Mouse (Mus musculus): ENCODE measurements around the gene Qtrt1. TPM values are rescaled to one million over a fixed set of nuclear protein-coding genes. Genes with fewer than 3 reads are reported as not detected.

The Qtrt1 gene
- polyA plus RNA-seq, 1 experiment from 2014 or later = 20.6 TPM

DNA sequence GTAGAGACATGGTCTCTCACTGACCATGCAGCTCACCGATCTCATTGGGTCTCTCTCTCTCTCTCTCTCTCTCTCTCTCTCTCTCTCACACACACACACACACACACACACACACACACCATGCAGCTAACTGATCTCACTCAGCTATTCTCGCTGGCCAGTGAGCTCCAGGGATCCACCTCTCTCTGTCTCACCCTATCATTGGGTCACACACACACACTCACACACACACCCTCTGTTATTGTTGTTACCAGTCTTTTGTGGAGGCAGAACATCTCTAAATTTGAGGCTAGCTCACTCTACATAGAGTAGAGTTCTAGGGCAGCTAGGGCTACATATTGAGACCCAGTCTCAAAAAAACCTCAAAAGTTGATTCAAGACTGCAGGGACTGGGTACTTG, 14.9 kb downstream of the Qtrt1 start:
- no peaks in the 10 kb centered on the region for H3K9me3 ChIP-seq (ENCODE audit: low read length)
- H3K4me3 ChIP-seq (ENCODE audit: low read depth, low read length) = peak overlapping the region; percentile 97; the same call in 1 of the 2 replicates
- H3K27ac ChIP-seq (ENCODE audit: low read length) = no peak overlapping the region
- peaks cover 13% of the 10 kb centered on the region for H3K4me1 ChIP-seq (ENCODE audit: insufficient read depth, low read depth, low read length)
- TF ChIP-seq EP300 (IDR thresholded peaks at IDR 0.05) (no peak), CTCF (IDR thresholded peaks at IDR 0.05) (no peak)
- no peaks in the 10 kb centered on the region for H3K27me3 ChIP-seq (replicated peaks; ENCODE audit: insufficient read depth, low read length)
- H3K36me3 ChIP-seq (ENCODE audit: insufficient read depth, low read length) = no peaks in the 10 kb centered on the region
- ATAC-seq = no peak
- WGBS = 69% methylated on average over 2 of the region's 2 CpGs
- DNase-seq (ENCODE audit: low spot score) = no peak
- H3K9ac ChIP-seq (replicated peaks; ENCODE audit: low read depth) = no peak overlapping the region
- peak overlapping the region; percentile 85 for H3K4me2 ChIP-seq (replicated peaks; ENCODE audit: low read depth, low read length)

DNA sequence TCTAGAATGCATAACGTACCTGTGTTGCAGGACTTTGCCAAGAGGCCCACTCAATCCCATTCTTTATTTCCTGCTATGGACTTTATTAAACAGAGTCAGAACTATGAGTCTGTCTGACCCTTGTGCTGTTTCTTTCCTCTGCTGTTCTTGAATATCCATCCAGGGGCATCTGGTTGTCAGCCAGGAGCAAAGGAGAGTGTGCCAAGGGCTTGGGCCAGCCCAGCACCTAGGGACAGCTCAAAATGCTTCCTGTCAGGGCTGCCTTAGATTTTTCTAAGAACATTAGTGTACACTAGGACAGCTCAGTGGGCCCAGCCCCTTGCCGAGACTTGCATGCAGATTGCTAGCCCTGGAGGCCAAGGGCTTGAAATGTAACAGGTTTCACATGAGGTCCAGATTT, 16.1 kb downstream of the Qtrt1 start:
- H3K4me3 ChIP-seq (ENCODE audit: low read depth, low read length) = no peak overlapping the region
- H3K27ac ChIP-seq (ENCODE audit: low read length) = no peak overlapping the region
- no peak for DNase-seq (ENCODE audit: low spot score)
- 56% methylated on average over 2 of the region's 2 CpGs for WGBS
- H3K36me3 ChIP-seq (ENCODE audit: insufficient read depth, low read length) = no peaks in the 10 kb centered on the region
- no peak overlapping the region for H3K4me2 ChIP-seq (replicated peaks; ENCODE audit: low read depth, low read length)
- no peak for ATAC-seq
- H3K9ac ChIP-seq (replicated peaks; ENCODE audit: low read depth) = no peak overlapping the region
- H3K4me1 ChIP-seq (ENCODE audit: insufficient read depth, low read depth, low read length) = peaks cover 13% of the 10 kb centered on the region
- no peaks in the 10 kb centered on the region for H3K27me3 ChIP-seq (replicated peaks; ENCODE audit: insufficient read depth, low read length)
- TF ChIP-seq EP300 (IDR thresholded peaks at IDR 0.05) = no peak
- no peak for TF ChIP-seq CTCF (IDR thresholded peaks at IDR 0.05)
- no peaks in the 10 kb centered on the region for H3K9me3 ChIP-seq (ENCODE audit: low read length)

DNA sequence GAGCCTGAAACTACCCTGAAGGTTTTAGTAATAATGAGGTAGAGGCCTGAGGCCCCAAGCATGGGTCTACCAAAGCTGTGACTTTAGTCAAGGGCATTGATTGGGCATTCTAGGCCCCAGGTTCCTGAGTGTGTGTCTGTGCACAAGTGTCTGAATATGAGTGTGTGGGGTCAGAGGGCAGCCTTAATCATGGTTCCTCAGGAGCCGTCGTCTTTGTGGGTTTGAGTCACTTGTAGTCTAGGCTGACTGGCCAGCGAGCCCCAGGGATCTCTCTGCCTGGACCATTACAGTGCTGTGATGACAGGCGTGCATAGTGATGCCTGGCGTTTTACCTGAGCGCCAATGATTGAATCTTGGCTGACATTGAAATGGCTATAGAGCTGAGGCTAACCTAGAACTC, 16.5 kb downstream of the Qtrt1 start:
- ATAC-seq (no peak), DNase-seq (ENCODE audit: low spot score) (no peak)
- H3K4me1 ChIP-seq (ENCODE audit: insufficient read depth, low read depth, low read length) = peaks cover 13% of the 10 kb centered on the region
- no peak overlapping the region for H3K27ac ChIP-seq (ENCODE audit: low read length)
- no peak overlapping the region for H3K4me3 ChIP-seq (ENCODE audit: low read depth, low read length)
- no peaks in the 10 kb centered on the region for H3K9me3 ChIP-seq (ENCODE audit: low read length)
- TF ChIP-seq EP300 (IDR thresholded peaks at IDR 0.05) (no peak), CTCF (IDR thresholded peaks at IDR 0.05) (no peak)
- 84% methylated on average over 6 of the region's 6 CpGs for WGBS
- H3K27me3 ChIP-seq (replicated peaks; ENCODE audit: insufficient read depth, low read length) = no peaks in the 10 kb centered on the region
- no peaks in the 10 kb centered on the region for H3K36me3 ChIP-seq (ENCODE audit: insufficient read depth, low read length)
- no peak overlapping the region for H3K9ac ChIP-seq (replicated peaks; ENCODE audit: low read depth)
- H3K4me2 ChIP-seq (replicated peaks; ENCODE audit: low read depth, low read length) = no peak overlapping the region

DNA sequence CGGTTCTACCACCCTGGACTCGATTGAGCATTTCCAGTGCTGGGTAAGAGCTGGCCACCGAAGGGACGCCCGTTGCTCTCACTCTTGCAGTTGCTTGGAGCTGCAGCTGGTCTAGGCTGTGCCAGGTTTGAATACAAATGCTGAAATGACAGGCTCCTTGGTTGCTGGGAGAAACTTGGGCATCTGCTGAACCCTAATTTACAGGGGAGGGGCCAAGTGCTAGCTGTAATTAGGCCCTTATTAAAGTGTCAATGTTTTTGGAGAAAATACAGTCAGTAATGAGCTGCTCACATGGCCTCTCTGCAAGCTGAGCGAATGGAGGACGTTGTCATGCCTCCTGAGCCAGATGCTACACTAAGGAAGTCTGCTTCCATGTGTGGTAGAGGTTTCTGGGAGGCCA, 19.1 kb downstream of the Qtrt1 start:
- WGBS = 82% methylated on average over 7 of the region's 7 CpGs
- H3K4me1 ChIP-seq (ENCODE audit: insufficient read depth, low read depth, low read length) = peaks cover 12% of the 10 kb centered on the region
- no peak overlapping the region for H3K27ac ChIP-seq (ENCODE audit: low read length)

DNA sequence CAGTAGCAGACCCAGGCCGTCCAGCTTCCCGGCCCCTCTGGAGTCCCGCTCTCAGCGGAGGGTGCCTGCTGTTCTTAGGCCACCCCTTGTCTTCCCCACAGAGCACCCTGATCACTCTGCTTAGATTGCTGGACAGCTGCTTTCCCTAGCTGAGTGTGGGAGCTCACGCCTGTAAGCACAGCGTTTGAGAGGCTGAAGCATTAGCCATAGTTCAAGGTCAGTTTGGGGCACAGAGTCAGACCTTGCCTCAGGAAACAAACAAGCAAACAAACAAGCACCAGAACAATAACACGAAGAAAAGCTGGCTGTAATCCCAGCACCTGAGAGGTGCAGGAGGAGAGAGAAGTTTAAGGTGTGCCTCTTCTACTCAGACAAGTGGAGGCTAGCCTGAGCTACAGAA, 20.4 kb downstream of the Qtrt1 start:
- Histone ChIP-seq H3K9me3 (ENCODE audit: low read length) (no peaks in the 10 kb centered on the region), H3K27me3 (replicated peaks; ENCODE audit: insufficient read depth, low read length) (no peaks in the 10 kb centered on the region), H3K9ac (replicated peaks; ENCODE audit: low read depth) (no peak overlapping the region), H3K27ac (ENCODE audit: low read length) (no peak overlapping the region), H3K4me1 (ENCODE audit: insufficient read depth, low read depth, low read length) (peaks cover 13% of the 10 kb centered on the region; the same call in 1 of the 2 replicates), H3K4me3 (ENCODE audit: low read depth, low read length) (no peak overlapping the region), H3K4me2 (replicated peaks; ENCODE audit: low read depth, low read length) (no peak overlapping the region), H3K36me3 (ENCODE audit: insufficient read depth, low read length) (no peaks in the 10 kb centered on the region)
- 85% methylated on average over 7 of the region's 7 CpGs for WGBS
- ATAC-seq (no peak), DNase-seq (ENCODE audit: low spot score) (no peak)
- TF ChIP-seq CTCF (IDR thresholded peaks at IDR 0.05) = no peak
- TF ChIP-seq EP300 (IDR thresholded peaks at IDR 0.05) = no peak

More for the DNA sequence above, 19.1 kb downstream of the Qtrt1 start:
- Histone ChIP-seq H3K9me3 (ENCODE audit: low read length) (no peaks in the 10 kb centered on the region), H3K27me3 (replicated peaks; ENCODE audit: insufficient read depth, low read length) (no peaks in the 10 kb centered on the region), H3K4me3 (ENCODE audit: low read depth, low read length) (no peak overlapping the region), H3K36me3 (ENCODE audit: insufficient read depth, low read length) (no peaks in the 10 kb centered on the region), H3K9ac (replicated peaks; ENCODE audit: low read depth) (no peak overlapping the region), H3K4me2 (replicated peaks; ENCODE audit: low read depth, low read length) (no peak overlapping the region)
- ATAC-seq (no peak), DNase-seq (ENCODE audit: low spot score) (no peak)
- TF ChIP-seq CTCF (IDR thresholded peaks at IDR 0.05) (no peak), EP300 (IDR thresholded peaks at IDR 0.05) (no peak)

DNA sequence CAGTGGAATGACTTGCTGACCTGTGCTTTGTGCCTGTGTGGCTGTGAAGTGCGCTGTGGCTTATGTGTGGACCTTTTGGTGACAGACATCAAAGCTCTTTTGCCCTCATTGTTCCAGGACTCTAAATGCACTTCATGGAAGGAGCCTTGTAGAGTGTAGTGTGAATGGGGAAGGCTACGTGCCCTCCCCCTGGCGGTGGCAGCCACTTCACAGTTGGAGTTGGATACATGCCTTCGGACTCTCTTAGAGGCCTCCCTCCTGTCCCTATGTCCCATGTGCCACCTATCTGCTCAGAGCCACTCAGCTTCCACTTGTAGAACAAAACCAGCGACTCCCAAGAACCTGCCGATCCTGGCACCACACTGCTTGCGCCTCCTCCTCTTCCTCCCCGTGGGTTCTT, 22.1 kb downstream of the Qtrt1 start:
- Histone ChIP-seq H3K9me3 (ENCODE audit: low read length) (no peaks in the 10 kb centered on the region), H3K36me3 (ENCODE audit: insufficient read depth, low read length) (no peaks in the 10 kb centered on the region), H3K9ac (replicated peaks; ENCODE audit: low read depth) (no peak overlapping the region), H3K4me1 (ENCODE audit: insufficient read depth, low read depth, low read length) (peaks cover 20% of the 10 kb centered on the region; the same call in 1 of the 2 replicates), H3K4me3 (ENCODE audit: low read depth, low read length) (no peak overlapping the region), H3K4me2 (replicated peaks; ENCODE audit: low read depth, low read length) (no peak overlapping the region), H3K27me3 (replicated peaks; ENCODE audit: insufficient read depth, low read length) (no peaks in the 10 kb centered on the region), H3K27ac (ENCODE audit: low read length) (peak overlapping the region; percentile 9; the same call in 1 of the 2 replicates)
- 54% methylated on average over 8 of the region's 8 CpGs for WGBS
- TF ChIP-seq CTCF (IDR thresholded peaks at IDR 0.05) (peak; percentile 56), EP300 (IDR thresholded peaks at IDR 0.05) (no peak)
- DNase-seq (ENCODE audit: low spot score) (peak; percentile 68), ATAC-seq (peak; percentile 75)

DNA sequence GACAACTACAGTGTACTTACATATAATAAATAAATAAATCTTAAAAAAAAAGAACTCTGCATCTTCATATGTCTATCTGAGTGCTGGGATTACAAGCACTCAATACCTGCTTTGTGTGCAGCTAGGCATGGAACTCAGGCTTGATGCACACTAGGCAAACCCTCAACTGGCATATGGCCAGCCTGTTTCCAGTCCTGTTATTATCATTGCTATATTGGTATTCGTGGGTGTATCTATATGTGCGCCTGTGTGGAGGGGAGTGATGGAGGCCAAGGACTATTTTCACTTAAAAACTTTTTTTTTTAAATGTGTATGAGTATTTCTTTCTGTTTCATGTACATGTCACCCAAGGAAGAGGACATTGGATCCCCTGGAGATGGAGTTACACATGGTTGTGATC, 22.8 kb downstream of the Qtrt1 start:
- ATAC-seq (no peak), DNase-seq (ENCODE audit: low spot score) (no peak)
- Histone ChIP-seq H3K4me1 (ENCODE audit: insufficient read depth, low read depth, low read length) (peaks cover 20% of the 10 kb centered on the region; the same call in 1 of the 2 replicates), H3K27ac (ENCODE audit: low read length) (no peak overlapping the region), H3K4me2 (replicated peaks; ENCODE audit: low read depth, low read length) (no peak overlapping the region), H3K4me3 (ENCODE audit: low read depth, low read length) (no peak overlapping the region), H3K9me3 (ENCODE audit: low read length) (no peaks in the 10 kb centered on the region), H3K27me3 (replicated peaks; ENCODE audit: insufficient read depth, low read length) (no peaks in the 10 kb centered on the region), H3K36me3 (ENCODE audit: insufficient read depth, low read length) (no peaks in the 10 kb centered on the region), H3K9ac (replicated peaks; ENCODE audit: low read depth) (no peak overlapping the region)
- 84% methylated on average over 2 of the region's 2 CpGs for WGBS
- TF ChIP-seq CTCF (IDR thresholded peaks at IDR 0.05) = no peak
- TF ChIP-seq EP300 (IDR thresholded peaks at IDR 0.05) = no peak
